Mouse (Mus musculus) limb, embryonic 14.5 days (tissue): ENCODE results near the gene Pqlc3. TPM values are rescaled to one million over a fixed set of nuclear protein-coding genes. Genes with fewer than 3 reads are reported as not detected.

Source experiments
- ATAC-seq: fragments of 200-750 bp; cut with Nextera tagmentation; 2 replicates; pipeline ENCODE4 v1.8.0; 2017; ENCODE audit warnings: low read depth, moderate number of reproducible peaks, moderate TSS enrichment; ENCODE audit not compliant: low FRiP score
- DNase-seq: peaks from one replicate; pipeline ENCODE4 v3.0.0-alpha.2; 2015; ENCODE audit warnings: low spot score
- H3K27ac ChIP-seq: fragments of 300-500 bp; sonication (generic); replicated peaks from 2 replicates; pipeline ENCODE4 v1.5.1; 2014; ENCODE audit warnings: low read depth, mild to moderate bottlenecking, low read length, moderate library complexity, mixed read lengths
- H3K27me3 ChIP-seq: fragments of 300-500 bp; sonication (generic); 2 replicates; pipeline ENCODE4 v1.6.1; 2014; ENCODE audit warnings: low read length, mixed read lengths; ENCODE audit not compliant: control insufficient read depth, insufficient read depth
- H3K36me3 ChIP-seq: fragments of 300-500 bp; sonication (generic); 2 replicates; pipeline ENCODE4 v1.6.1; 2014; ENCODE audit warnings: mild to moderate bottlenecking, low read length, moderate library complexity, mixed read lengths; ENCODE audit not compliant: control insufficient read depth, insufficient read depth
- H3K4me1 ChIP-seq: fragments of 300-500 bp; sonication (generic); 2 replicates; pipeline ENCODE4 v1.6.1; 2014; ENCODE audit warnings: antibody characterized with exemption, low read length, mixed read lengths; ENCODE audit not compliant: control insufficient read depth, insufficient read depth
- H3K4me2 ChIP-seq: fragments of 300-500 bp; sonication (generic); replicated peaks from 2 replicates; pipeline ENCODE4 v1.6.1; 2014; ENCODE audit warnings: low read depth, mild to moderate bottlenecking, low read length, moderate library complexity; ENCODE audit not compliant: severe bottlenecking
- H3K4me3 ChIP-seq: fragments of 300-500 bp; sonication (generic); replicated peaks from 2 replicates; pipeline ENCODE4 v1.5.1; 2014; ENCODE audit warnings: low read length
- H3K9ac ChIP-seq: fragments of 300-500 bp; sonication (generic); 2 replicates; pipeline ENCODE4 v1.6.1; 2014; ENCODE audit warnings: mild to moderate bottlenecking, low read depth, low read length, moderate library complexity; ENCODE audit not compliant: severe bottlenecking
- H3K9me3 ChIP-seq: fragments of 300-500 bp; sonication (generic); 2 replicates; pipeline ENCODE4 v1.6.1; 2016; ENCODE audit warnings: low read length; ENCODE audit not compliant: control insufficient read depth
- POLR2A ChIP-seq: fragments of 200-500 bp; IDR thresholded peaks from 2 replicates; pipeline ENCODE4 v1.8.0; 2012; ENCODE audit warnings: inconsistent platforms, mild to moderate bottlenecking, moderate library complexity, borderline replicate concordance; ENCODE audit not compliant: insufficient read depth, insufficient read length; ENCODE audit errors: extremely low read depth
- WGBS: fragments of 180-500 bp; shearing (Covaris S2); extraction: QIAGEN DNeasy Blood & Tissue Kit; methylation state at CpG from one replicate; pipeline ENCODE4 v1.1.7; 2014; 5-methylcytosine and 5-hydroxymethylcytosine counted together
- polyA plus RNA-seq, 2 experiments: library from polyadenylated mRNA; depleted of rRNA in 1 of 2; stranded (reverse) in 1 of 2; unstranded in 1 of 2; fragments of >200 nt; fragmentation: Nextera tagmentation in 1 of 2; extraction: Ambion mirVana in 1 of 2; gene quantifications; 2 replicates each; pipeline versions ENCODE4 v1.2.1 to v1.2.3; 2012 to 2014

Pqlc3 gene
- polyA plus RNA-seq, 2 experiments: 8.4 to 12.8 TPM

GRCm38 (mm10) chr12:16994291-16994690, 5.9 kb downstream of the Pqlc3 start:
- 97% methylated on average over 2 of the region's 2 CpGs for WGBS

GRCm38 (mm10) chr12:16992355-16992754, 7.9 kb downstream of the Pqlc3 start:
- Histone ChIP-seq H3K4me2 (no peak overlapping the region), H3K4me1 (no peaks in the 10 kb centered on the region), H3K9me3 (no peaks in the 10 kb centered on the region), H3K9ac (no peak overlapping the region), H3K4me3 (no peak overlapping the region), H3K36me3 (peaks cover 13% of the 10 kb centered on the region), H3K27ac (no peak overlapping the region), H3K27me3 (no peaks in the 10 kb centered on the region)
- WGBS: 94% methylated on average over 2 of the region's 2 CpGs
- DNase-seq (no peak), ATAC-seq (no peak)
- TF ChIP-seq POLR2A: no peak

More at GRCm38 (mm10) chr12:16994291-16994690, 5.9 kb downstream of the Pqlc3 start:
- peaks cover 8% of the 10 kb centered on the region for H3K4me1 ChIP-seq
- H3K36me3 ChIP-seq: peaks cover 9% of the 10 kb centered on the region
- TF ChIP-seq POLR2A: no peak
- H3K9ac ChIP-seq: no peak overlapping the region
- no peak for DNase-seq
- H3K4me2 ChIP-seq: no peak overlapping the region
- no peak overlapping the region for H3K27ac ChIP-seq
- no peak for ATAC-seq
- peaks cover 7% of the 10 kb centered on the region; the same call in 1 of the 2 replicates for H3K27me3 ChIP-seq
- H3K9me3 ChIP-seq: no peaks in the 10 kb centered on the region
- H3K4me3 ChIP-seq: no peak overlapping the region

GRCm38 (mm10) chr12:16991376-16991775, 8.8 kb downstream of the Pqlc3 start:
- no peak for TF ChIP-seq POLR2A
- 89% methylated on average over 2 of the region's 2 CpGs for WGBS
- ATAC-seq: no peak

GRCm38 (mm10) chr12:16985778-16986177, 14.4 kb downstream of the Pqlc3 start:
- ATAC-seq (no peak), DNase-seq (no peak)
- Histone ChIP-seq H3K4me1 (no peaks in the 10 kb centered on the region), H3K9me3 (no peaks in the 10 kb centered on the region), H3K4me3 (no peak overlapping the region), H3K9ac (no peak overlapping the region), H3K27ac (no peak overlapping the region), H3K27me3 (no peaks in the 10 kb centered on the region), H3K36me3 (peaks cover 21% of the 10 kb centered on the region), H3K4me2 (no peak overlapping the region)
- no peak for TF ChIP-seq POLR2A
- 75% methylated on average over 1 of the region's 1 CpGs for WGBS

More at GRCm38 (mm10) chr12:16991376-16991775, 8.8 kb downstream of the Pqlc3 start:
- no peak overlapping the region for H3K4me3 ChIP-seq
- H3K9ac ChIP-seq: no peak overlapping the region
- no peak for DNase-seq
- no peak overlapping the region for H3K27ac ChIP-seq
- H3K4me1 ChIP-seq: no peaks in the 10 kb centered on the region
- H3K4me2 ChIP-seq: no peak overlapping the region
- H3K27me3 ChIP-seq: no peaks in the 10 kb centered on the region
- peaks cover 13% of the 10 kb centered on the region for H3K36me3 ChIP-seq
- no peaks in the 10 kb centered on the region for H3K9me3 ChIP-seq

- DNase-seq (no peak), ATAC-seq (no peak)
- Histone ChIP-seq H3K4me3 (no peak overlapping the region), H3K4me2 (no peak overlapping the region), H3K27ac (no peak overlapping the region), H3K9me3 (no peaks in the 10 kb centered on the region), H3K36me3 (peaks cover 77% of the 10 kb centered on the region), H3K4me1 (no peaks in the 10 kb centered on the region), H3K9ac (no peak overlapping the region), H3K27me3 (no peaks in the 10 kb centered on the region)
- TF ChIP-seq POLR2A: no peak
Observed at GRCm38 (mm10) chr12:16977120-16977519, 23.1 kb downstream of the Pqlc3 start.

GRCm38 (mm10) chr12:16966811-16967210, 33.4 kb downstream of the Pqlc3 start:
- Histone ChIP-seq H3K9me3 (no peaks in the 10 kb centered on the region), H3K36me3 (peaks cover 67% of the 10 kb centered on the region), H3K4me3 (no peak overlapping the region), H3K4me2 (no peak overlapping the region), H3K27ac (no peak overlapping the region), H3K9ac (no peak overlapping the region), H3K27me3 (no peaks in the 10 kb centered on the region), H3K4me1 (no peaks in the 10 kb centered on the region)
- 89% methylated on average over 2 of the region's 2 CpGs for WGBS
- DNase-seq (no peak), ATAC-seq (no peak)
- no peak for TF ChIP-seq POLR2A
